Mouse (Mus musculus) cerebellum, adult 2 months (tissue): ENCODE measurements at regions not wholly inside any gene's neighbourhood (a gene's known extent, or its start where the extent isn't known, plus 50 kb on each side); places are given as distances from the start of the nearest gene placed in this dataset.
A peak's percentile ranks its signal among the peaks of the same experiment; 100 is the strongest.

Experiments used
- DNase-seq, 2 experiments: peaks; one replicate each; pipeline ENCODE4 v3.0.0; 2021
- H3K27ac ChIP-seq: fragments of 200-500 bp; 2 replicates; pipeline ENCODE4 v1.5.1; 2012; ENCODE audit warnings: low read length, control low read depth, inconsistent platforms; ENCODE audit not compliant: insufficient read depth
- H3K27me3 ChIP-seq: fragments of 200-500 bp; 2 replicates; pipeline ENCODE4 v1.6.1; 2012; ENCODE audit warnings: inconsistent platforms, mild to moderate bottlenecking, low read length, moderate library complexity; ENCODE audit not compliant: control insufficient read depth, insufficient read depth
- H3K4me1 ChIP-seq: fragments of 200-500 bp; 2 replicates; pipeline ENCODE4 v1.6.1; 2011; ENCODE audit warnings: low read length; ENCODE audit not compliant: control insufficient read depth, insufficient read depth
- H3K4me3 ChIP-seq: fragments of 200-500 bp; replicated peaks from 2 replicates; pipeline ENCODE3; 2011; ENCODE audit warnings: mild to moderate bottlenecking, low read depth, low read length, control low read depth; ENCODE audit not compliant: insufficient read depth
- CTCF ChIP-seq: fragments of 200-500 bp; IDR thresholded peaks from 2 replicates; pipeline ENCODE4 v1.5.1; 2011; ENCODE audit warnings: low read depth, mild to moderate bottlenecking, control low read depth, low read length, moderate library complexity, borderline replicate concordance; ENCODE audit not compliant: insufficient read depth
- POLR2A ChIP-seq: fragments of 200-500 bp; IDR thresholded peaks from 2 replicates; pipeline ENCODE4 v1.6.1; 2011; ENCODE audit warnings: low read length, control low read depth, borderline replicate concordance; ENCODE audit not compliant: insufficient read depth
- WGBS: fragments of 180-500 bp; shearing (Covaris S2); methylation state at CpG from one replicate; pipeline ENCODE4 v1.1.7; 2018; 5-methylcytosine and 5-hydroxymethylcytosine counted together

DNA sequence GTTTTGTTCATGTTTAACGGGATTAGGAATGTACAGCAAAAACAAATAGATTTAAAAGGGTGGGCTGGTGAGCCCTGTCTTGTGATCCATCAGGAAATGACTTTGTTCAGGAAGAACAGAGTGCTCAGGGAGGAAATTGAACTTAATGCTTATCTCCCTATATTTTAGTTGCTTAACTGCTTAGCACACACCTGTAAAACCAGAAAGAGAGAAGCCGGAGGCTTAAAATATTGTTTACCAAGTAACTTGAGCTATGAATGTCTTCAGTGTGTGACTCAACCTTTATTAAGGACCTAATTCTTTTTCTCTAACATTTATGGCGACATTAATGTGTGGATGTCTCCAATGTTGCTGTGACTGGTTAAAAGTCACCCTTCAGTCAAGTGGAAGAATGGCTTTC is 79.4 kb upstream of the Cxcr4 start:
- Histone ChIP-seq H3K4me3 (no peak overlapping the region), H3K27ac (no peak overlapping the region), H3K4me1 (no peaks in the 10 kb centered on the region), H3K27me3 (no peaks in the 10 kb centered on the region; the same call in 1 of the 2 replicates)
- no peak for TF ChIP-seq POLR2A
- TF ChIP-seq CTCF: no peak
- DNase-seq: no peak
- WGBS: 94% methylated on average over 3 of the region's 3 CpGs

DNA sequence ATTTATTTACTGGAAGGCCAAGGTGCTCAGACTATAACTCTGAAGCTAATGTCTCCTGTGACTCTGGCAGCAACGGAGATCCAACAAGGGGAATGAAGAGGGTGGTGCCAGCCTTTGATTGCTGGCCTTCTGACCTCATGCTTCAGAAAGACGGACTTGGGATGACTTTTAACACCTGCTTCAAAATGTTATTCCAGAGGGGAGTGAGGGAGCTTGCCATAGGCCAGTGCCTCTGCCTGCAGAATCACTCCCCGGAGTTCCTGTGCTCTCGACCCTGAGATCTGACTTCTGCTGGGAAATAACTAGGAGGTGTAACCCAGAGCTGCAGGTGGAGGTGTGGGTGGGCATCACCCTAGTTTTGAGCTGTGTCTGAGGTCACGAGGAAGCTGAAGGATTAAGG is 78.9 kb upstream of the Cxcr4 start:
- H3K27me3 ChIP-seq: no peaks in the 10 kb centered on the region; the same call in 1 of the 2 replicates
- 85% methylated on average over 5 of the region's 5 CpGs for WGBS
- no peak for DNase-seq
- no peak for TF ChIP-seq CTCF
- TF ChIP-seq POLR2A: no peak
- H3K4me3 ChIP-seq: no peak overlapping the region
- no peak overlapping the region for H3K27ac ChIP-seq
- H3K4me1 ChIP-seq: no peaks in the 10 kb centered on the region

DNA sequence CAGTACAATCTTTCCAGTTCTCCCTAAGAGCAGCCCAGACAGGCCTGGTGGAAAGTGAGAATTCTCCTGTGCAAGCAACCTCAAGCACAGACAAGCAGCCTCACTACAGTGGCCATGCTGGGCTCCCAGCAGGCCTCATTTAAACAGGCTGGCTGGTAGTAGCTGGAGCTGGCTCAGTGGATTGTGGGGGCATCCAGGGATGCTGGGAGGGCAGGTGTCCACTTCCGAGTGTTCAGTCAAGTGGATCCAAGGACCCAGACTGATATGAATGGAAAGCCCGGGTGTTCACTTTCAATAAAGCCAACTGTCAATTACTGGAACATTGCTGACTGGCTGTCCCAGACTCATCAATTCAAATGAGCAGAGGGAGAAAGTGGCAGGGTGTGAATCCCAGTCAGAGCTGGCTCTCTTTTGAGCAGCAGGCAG is 77.2 kb upstream of the Cxcr4 start:
- peak; percentile 42 to 67 for DNase-seq
- 0% methylated on average over 2 of the region's 2 CpGs for WGBS
- no peaks in the 10 kb centered on the region; the same call in 1 of the 2 replicates for H3K27me3 ChIP-seq
- H3K4me1 ChIP-seq: no peaks in the 10 kb centered on the region
- TF ChIP-seq POLR2A: no peak
- TF ChIP-seq CTCF: no peak
- no peak overlapping the region for H3K27ac ChIP-seq
- no peak overlapping the region for H3K4me3 ChIP-seq

DNA sequence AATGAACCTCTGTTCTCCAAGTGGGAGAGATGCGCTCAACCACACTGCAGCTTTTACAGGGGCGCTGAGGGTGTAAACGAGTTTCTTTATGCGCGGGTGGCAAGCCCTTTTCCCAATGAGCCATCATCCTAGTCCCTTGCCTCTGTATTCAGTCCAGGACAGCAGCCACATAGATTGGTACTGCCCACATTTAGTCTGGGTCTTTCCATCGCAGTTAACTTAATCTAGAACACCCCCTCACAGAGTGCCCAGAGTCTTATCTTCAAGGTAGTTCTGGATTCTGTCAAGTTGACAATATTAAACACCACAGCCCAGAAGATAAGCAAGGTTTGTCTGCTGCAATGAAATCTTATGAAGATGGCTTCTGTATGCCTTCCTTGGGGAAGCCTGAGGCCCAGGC is 76.6 kb upstream of the Cxcr4 start:
- no peaks in the 10 kb centered on the region; the same call in 1 of the 2 replicates for H3K27me3 ChIP-seq
- H3K4me1 ChIP-seq: no peaks in the 10 kb centered on the region
- H3K4me3 ChIP-seq: no peak overlapping the region
- no peak for DNase-seq
- no peak for TF ChIP-seq POLR2A
- no peak for TF ChIP-seq CTCF
- H3K27ac ChIP-seq: no peak overlapping the region
- 81% methylated on average over 6 of the region's 6 CpGs for WGBS

DNA sequence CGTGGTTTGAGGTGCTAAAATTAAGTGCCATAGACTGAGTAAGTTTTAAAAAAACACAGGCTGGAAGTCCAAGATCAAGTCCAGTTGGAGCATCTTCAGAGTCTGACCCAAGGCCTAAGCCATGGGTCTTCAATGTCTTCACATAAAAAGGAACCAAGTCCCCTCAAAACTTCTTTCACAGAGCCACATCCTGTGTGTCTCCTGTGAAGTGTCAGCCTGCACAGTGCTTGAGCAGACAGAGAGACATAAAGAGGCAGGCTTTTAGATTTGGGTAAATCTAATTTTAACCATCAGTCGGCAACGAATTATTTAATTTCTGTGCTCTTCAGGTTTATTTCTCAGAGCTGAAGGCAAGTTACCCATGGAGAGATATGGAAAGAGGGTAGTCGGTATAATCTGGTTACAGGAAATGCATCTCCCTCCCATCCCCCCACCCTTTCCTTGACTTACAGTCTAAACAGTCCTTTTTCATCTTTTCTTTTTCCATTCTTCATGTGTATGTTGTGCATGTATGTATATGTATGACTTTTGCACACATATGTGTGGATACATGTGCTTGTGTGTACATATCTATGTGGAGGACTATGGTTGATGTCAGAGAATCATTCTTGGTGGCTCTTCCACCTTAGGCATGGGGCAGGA is 75.1 kb upstream of the Cxcr4 start:
- WGBS: 97% methylated on average over 4 of the region's 4 CpGs
- Histone ChIP-seq H3K27me3 (no peaks in the 10 kb centered on the region; the same call in 1 of the 2 replicates), H3K4me3 (no peak overlapping the region), H3K27ac (no peak overlapping the region), H3K4me1 (no peaks in the 10 kb centered on the region)
- DNase-seq: no peak
- TF ChIP-seq POLR2A (no peak), CTCF (no peak)

DNA sequence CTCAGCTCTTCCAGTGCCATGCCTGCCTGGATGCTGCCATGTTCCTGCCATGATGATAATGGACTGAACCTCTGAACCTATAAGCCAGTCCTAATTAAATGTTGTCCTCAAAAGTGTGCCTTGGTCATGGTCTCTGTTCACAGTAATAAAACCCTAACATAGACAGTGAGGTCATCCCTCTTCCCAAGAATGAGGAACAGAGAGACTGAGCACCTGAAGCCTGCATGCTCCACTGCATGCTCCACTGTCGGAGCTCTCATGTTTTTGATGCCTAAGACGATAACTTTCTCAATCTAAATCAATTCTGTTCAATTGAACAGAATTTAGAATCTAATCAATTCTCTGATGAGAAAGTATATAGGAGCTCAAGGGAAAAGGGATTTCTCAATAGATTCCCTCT is 71.1 kb upstream of the Cxcr4 start:
- 97% methylated on average over 2 of the region's 2 CpGs for WGBS
- no peak overlapping the region for H3K27ac ChIP-seq
- H3K4me1 ChIP-seq: no peaks in the 10 kb centered on the region
- no peak overlapping the region for H3K4me3 ChIP-seq
- no peak for DNase-seq
- H3K27me3 ChIP-seq: no peaks in the 10 kb centered on the region; the same call in 1 of the 2 replicates
- TF ChIP-seq CTCF (no peak), POLR2A (no peak)

DNA sequence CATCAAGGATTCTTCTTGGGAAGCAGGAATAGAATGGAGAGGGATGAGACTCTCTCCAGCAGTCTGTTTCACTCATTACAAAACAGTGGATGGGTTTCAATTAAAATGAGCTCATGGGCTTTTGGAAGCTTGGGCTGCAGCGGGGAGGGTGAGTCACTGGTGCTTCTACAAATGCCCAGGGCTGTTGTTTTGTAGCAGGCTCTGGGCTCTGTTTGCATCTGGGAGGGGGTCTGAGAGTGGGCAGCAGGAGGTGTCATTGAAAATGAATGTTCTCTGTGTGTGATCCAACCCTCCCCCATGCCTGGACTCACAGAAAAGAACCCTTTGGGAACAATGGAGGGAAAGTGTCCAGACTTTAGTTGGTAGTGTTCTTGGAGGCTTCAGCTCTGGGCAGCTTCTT is 67.8 kb upstream of the Cxcr4 start:
- DNase-seq: peak in 1 of 2 experiments; percentile 1
- no peaks in the 10 kb centered on the region for H3K4me1 ChIP-seq
- no peak for TF ChIP-seq POLR2A
- TF ChIP-seq CTCF: no peak
- no peak overlapping the region for H3K4me3 ChIP-seq
- H3K27me3 ChIP-seq: no peaks in the 10 kb centered on the region; the same call in 1 of the 2 replicates
- WGBS: 79% methylated on average over 1 of the region's 1 CpGs
- no peak overlapping the region for H3K27ac ChIP-seq

DNA sequence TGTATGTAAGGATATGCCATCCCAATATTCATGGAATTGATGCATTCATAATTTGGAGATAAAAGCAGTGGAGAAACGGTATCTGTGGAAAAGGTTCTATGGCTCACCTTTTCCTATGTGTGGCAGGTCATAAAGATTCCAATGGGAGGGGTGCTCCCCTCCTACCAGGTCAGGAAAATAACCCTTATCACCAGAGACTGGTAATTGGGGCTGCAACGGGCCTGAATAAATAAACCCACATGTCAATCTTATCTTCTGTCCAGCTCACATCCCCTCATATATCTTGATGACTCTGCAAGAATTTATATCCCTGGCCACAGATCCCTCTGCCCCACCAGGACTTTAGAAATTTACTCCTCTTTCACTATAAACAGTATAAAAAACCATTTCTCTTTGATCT is 66.7 kb upstream of the Cxcr4 start:
- Histone ChIP-seq H3K27me3 (no peaks in the 10 kb centered on the region; the same call in 1 of the 2 replicates), H3K27ac (no peak overlapping the region), H3K4me1 (no peaks in the 10 kb centered on the region), H3K4me3 (no peak overlapping the region)
- TF ChIP-seq CTCF (no peak), POLR2A (no peak)
- WGBS: 94% methylated on average over 2 of the region's 2 CpGs
- no peak for DNase-seq
